Mouse (Mus musculus): ENCODE data around the gene Snx18. TPM values are rescaled to one million over a fixed set of nuclear protein-coding genes. Genes with fewer than 3 reads are reported as not detected.

The Snx18 gene
- polyA plus RNA-seq, 1 experiment from 2014 or later, result 25.5 TPM

DNA sequence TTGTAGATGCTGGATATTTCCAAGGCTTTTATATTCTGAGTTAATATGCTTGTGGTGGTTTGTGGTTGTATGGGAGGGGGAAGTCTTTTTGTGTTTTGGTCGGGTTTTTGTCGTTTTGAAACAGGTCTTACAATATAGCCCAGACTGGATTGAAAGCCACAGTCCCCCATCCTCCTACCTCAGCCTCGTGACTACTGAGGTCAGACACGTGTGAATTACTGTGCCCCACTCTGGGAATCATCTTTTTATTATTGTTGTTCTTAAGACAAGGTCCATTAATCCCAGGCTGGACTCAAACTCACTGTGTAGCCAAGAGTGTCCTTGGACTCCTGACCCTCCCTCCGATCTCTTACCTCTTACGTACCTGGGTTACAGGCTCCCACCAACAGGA, 38.0 kb downstream of the Snx18 start:
- no peaks in the 10 kb centered on the region for H3K36me3 ChIP-seq
- no peak overlapping the region for H3K9ac ChIP-seq
- H3K4me1 ChIP-seq, result no peaks in the 10 kb centered on the region
- no peak overlapping the region for H3K27ac ChIP-seq
- H3K4me2 ChIP-seq, result no peak overlapping the region
- no peaks in the 10 kb centered on the region for H3K9me3 ChIP-seq
- ATAC-seq (ENCODE audit: insufficient number of reproducible peaks, insufficient read depth, low FRiP score, low TSS enrichment, low read depth), result no peak
- H3K4me3 ChIP-seq, result no peak overlapping the region
- WGBS, result 79% methylated on average over 6 of the region's 6 CpGs
- H3K27me3 ChIP-seq, result no peaks in the 10 kb centered on the region

DNA sequence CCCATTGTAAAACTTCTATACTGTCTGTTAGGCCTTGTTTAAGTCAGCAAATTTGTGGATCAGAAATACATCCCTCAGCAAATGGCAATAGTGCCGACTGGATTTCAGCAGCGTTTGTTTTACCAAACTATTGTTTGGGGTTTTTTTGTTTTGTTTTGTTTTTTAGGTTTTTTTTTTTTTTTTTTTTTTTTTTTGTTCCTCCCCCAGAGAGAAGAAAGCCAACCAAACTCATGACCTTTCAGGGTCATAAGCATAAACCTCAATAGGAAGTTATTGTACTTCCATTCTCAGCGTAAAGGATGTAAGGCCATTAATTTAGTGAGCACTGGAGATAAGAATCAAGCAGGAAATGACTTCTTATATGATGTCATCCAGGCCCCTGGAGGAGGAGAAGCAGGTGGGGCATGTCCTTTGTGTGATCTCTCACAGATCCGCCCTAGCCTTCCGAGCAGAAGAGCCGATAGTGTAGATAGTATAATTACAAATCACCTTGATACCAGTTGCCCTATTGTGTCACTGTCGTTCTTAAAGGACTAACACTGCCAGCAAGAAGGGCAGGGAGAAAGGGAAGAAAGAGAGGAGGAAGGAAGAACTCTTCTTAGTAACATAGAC, 38.5 kb downstream of the Snx18 start:
- Histone ChIP-seq H3K36me3 (no peaks in the 10 kb centered on the region), H3K4me1 (no peaks in the 10 kb centered on the region), H3K9me3 (no peaks in the 10 kb centered on the region), H3K4me3 (no peak overlapping the region), H3K27ac (no peak overlapping the region), H3K9ac (no peak overlapping the region), H3K27me3 (no peaks in the 10 kb centered on the region), H3K4me2 (no peak overlapping the region)
- WGBS, result 60% methylated on average over 7 of the region's 7 CpGs
- ATAC-seq (ENCODE audit: insufficient number of reproducible peaks, insufficient read depth, low FRiP score, low TSS enrichment, low read depth), result no peak

DNA sequence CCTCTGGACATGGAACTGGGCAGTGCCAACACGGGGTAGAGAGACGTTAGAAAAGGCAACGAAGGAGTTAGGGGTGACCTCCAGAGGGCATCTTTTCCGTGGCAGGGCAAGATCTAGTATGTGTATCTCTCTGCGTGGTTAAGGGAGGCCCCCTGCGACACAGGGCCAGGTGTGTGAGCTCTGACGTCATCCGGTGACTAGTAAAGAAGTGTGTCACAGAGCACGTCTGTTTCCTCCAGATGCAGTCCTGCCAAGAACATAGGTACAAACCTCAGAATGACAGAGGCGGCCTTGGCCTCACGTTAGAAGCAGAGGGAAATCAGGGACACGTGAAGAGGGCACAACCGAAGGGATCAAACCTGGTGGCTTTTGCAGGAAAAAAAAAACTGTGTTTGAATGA, 44.1 kb downstream of the Snx18 start:
- WGBS, result 84% methylated on average over 13 of the region's 13 CpGs
- no peaks in the 10 kb centered on the region for H3K27me3 ChIP-seq

DNA sequence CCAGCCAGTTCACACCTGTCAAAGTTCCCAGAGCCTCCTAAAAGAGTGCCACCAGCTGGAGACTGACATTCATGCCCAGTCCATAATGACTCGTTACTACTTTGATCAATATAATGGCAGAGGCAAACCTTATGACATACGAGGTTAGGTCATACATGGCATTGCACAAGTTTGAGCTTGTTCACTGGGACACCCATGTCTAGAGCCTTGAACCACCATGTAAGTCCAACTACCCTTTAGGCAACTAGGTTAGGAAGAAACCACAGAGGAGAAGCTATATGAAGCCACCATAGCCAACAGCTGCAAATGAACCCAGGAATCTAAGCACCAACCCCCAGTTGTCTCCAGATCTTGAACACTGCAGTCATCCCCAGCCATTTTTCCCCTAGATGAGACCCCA, 45.0 kb downstream of the Snx18 start:
- WGBS, result 91% methylated on average over 2 of the region's 2 CpGs
- H3K27me3 ChIP-seq, result no peaks in the 10 kb centered on the region

More for the DNA sequence above, 44.1 kb downstream of the Snx18 start:
- ATAC-seq (ENCODE audit: insufficient number of reproducible peaks, insufficient read depth, low FRiP score, low TSS enrichment, low read depth), result no peak
- H3K4me2 ChIP-seq, result no peak overlapping the region
- H3K9ac ChIP-seq, result no peak overlapping the region
- no peaks in the 10 kb centered on the region for H3K4me1 ChIP-seq
- no peak overlapping the region for H3K27ac ChIP-seq
- no peak overlapping the region for H3K4me3 ChIP-seq
- no peaks in the 10 kb centered on the region for H3K36me3 ChIP-seq
- H3K9me3 ChIP-seq, result no peaks in the 10 kb centered on the region

GRCm38 (mm10) chr13:113572046-113572686, 46.2 kb downstream of the Snx18 start:
- Histone ChIP-seq H3K36me3 (no peaks in the 10 kb centered on the region), H3K4me1 (no peaks in the 10 kb centered on the region), H3K4me3 (no peak overlapping the region), H3K27ac (no peak overlapping the region), H3K9ac (no peak overlapping the region), H3K4me2 (no peak overlapping the region), H3K27me3 (no peaks in the 10 kb centered on the region), H3K9me3 (no peaks in the 10 kb centered on the region)
- no peak for ATAC-seq (ENCODE audit: insufficient number of reproducible peaks, insufficient read depth, low FRiP score, low TSS enrichment, low read depth)
- 87% methylated on average over 9 of the region's 9 CpGs for WGBS

More for the DNA sequence above, 45.0 kb downstream of the Snx18 start:
- no peaks in the 10 kb centered on the region for H3K36me3 ChIP-seq
- no peaks in the 10 kb centered on the region for H3K4me1 ChIP-seq
- no peak overlapping the region for H3K27ac ChIP-seq
- no peak for ATAC-seq (ENCODE audit: insufficient number of reproducible peaks, insufficient read depth, low FRiP score, low TSS enrichment, low read depth)
- no peak overlapping the region for H3K9ac ChIP-seq
- H3K9me3 ChIP-seq, result no peaks in the 10 kb centered on the region
- no peak overlapping the region for H3K4me3 ChIP-seq
- H3K4me2 ChIP-seq, result no peak overlapping the region

- Histone ChIP-seq H3K27ac (no peak overlapping the region), H3K27me3 (no peaks in the 10 kb centered on the region), H3K9ac (no peak overlapping the region), H3K36me3 (no peaks in the 10 kb centered on the region), H3K4me3 (no peak overlapping the region), H3K4me1 (no peaks in the 10 kb centered on the region), H3K4me2 (no peak overlapping the region), H3K9me3 (no peaks in the 10 kb centered on the region)
- ATAC-seq (ENCODE audit: insufficient number of reproducible peaks, insufficient read depth, low FRiP score, low TSS enrichment, low read depth), result no peak
- WGBS, result 26% methylated on average over 2 of the region's 2 CpGs
These were observed 48.8 kb downstream of the Snx18 start for GRCm38 (mm10) chr13:113569526-113569925.

DNA sequence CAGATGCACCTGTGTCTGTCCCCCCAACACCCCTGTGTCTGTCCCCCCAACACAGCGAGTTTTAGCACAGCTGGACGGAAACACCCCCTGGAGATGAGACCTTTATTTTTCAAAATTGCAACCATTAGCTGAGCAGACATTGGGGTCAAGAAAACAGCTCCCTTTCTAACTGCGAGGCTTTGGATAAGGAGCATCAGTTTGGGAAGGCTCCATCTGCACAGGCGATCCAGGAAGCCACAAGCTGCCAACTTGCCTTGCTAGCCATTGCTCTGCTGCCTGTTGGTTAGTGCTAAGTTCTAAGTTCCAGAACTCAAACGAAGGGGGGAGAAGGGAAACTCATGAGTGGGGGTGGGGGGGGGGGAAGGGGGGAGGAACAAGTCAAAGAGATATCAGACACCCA, 51.4 kb downstream of the Snx18 start:
- no peaks in the 10 kb centered on the region for H3K36me3 ChIP-seq
- no peaks in the 10 kb centered on the region for H3K9me3 ChIP-seq
- no peaks in the 10 kb centered on the region for H3K27me3 ChIP-seq
- no peak for ATAC-seq (ENCODE audit: insufficient number of reproducible peaks, insufficient read depth, low FRiP score, low TSS enrichment, low read depth)
- H3K4me3 ChIP-seq, result no peak overlapping the region
- no peak overlapping the region for H3K27ac ChIP-seq
- no peak overlapping the region for H3K9ac ChIP-seq
- no peak overlapping the region for H3K4me2 ChIP-seq
- 87% methylated on average over 5 of the region's 5 CpGs for WGBS
- H3K4me1 ChIP-seq, result no peaks in the 10 kb centered on the region

DNA sequence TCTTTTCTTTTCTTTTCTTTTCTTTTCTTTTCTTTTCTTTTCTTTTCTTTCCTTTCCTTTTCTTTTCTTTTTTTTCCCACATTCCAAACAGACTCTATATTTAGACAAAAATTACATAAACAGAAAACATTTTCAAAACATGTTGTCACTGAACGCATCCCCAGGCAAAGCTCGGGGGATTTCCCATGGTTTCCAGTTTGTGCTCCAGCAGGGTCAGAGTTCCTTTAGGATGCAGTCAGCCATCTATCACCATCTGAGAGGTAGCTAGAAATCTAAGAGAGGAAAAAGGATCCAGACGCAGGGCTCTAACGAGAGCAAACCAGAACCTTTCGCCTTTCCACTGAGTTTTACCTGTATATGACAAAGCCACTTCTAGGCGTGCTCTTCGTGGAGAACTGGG, 52.0 kb downstream of the Snx18 start:
- no peaks in the 10 kb centered on the region for H3K27me3 ChIP-seq
- H3K4me1 ChIP-seq, result no peaks in the 10 kb centered on the region
- no peak overlapping the region for H3K4me2 ChIP-seq
- no peaks in the 10 kb centered on the region for H3K9me3 ChIP-seq
- no peak overlapping the region for H3K27ac ChIP-seq
- H3K9ac ChIP-seq, result no peak overlapping the region
- H3K4me3 ChIP-seq, result no peak overlapping the region
- no peaks in the 10 kb centered on the region for H3K36me3 ChIP-seq
- WGBS, result 89% methylated on average over 7 of the region's 7 CpGs
- ATAC-seq (ENCODE audit: insufficient number of reproducible peaks, insufficient read depth, low FRiP score, low TSS enrichment, low read depth), result no peak

DNA sequence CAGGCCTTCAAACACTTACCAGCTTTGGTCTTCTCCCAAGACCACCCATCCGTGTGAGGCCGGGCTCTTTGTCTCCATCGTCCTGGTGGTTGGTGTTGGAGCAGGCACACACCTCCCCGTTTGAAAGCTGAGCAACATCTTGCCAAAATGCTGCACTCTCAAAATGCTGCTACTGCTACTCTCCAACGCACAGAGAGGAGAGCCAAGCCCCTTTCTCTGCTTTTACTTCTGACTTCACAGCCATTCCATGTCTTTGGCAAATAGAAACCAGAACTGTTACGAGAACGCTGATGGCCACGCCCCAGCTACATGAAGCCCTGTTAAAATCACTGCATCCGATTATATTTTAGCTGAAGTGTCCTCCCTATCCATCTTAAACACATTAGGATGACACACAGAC, 58.7 kb downstream of the Snx18 start:
- WGBS, result 77% methylated on average over 9 of the region's 9 CpGs
- no peak overlapping the region for H3K4me3 ChIP-seq
- H3K4me2 ChIP-seq, result no peak overlapping the region
- no peaks in the 10 kb centered on the region for H3K27me3 ChIP-seq
- H3K36me3 ChIP-seq, result no peaks in the 10 kb centered on the region
- H3K9ac ChIP-seq, result no peak overlapping the region
- no peaks in the 10 kb centered on the region for H3K4me1 ChIP-seq
- ATAC-seq (ENCODE audit: insufficient number of reproducible peaks, insufficient read depth, low FRiP score, low TSS enrichment, low read depth), result no peak
- H3K9me3 ChIP-seq, result no peaks in the 10 kb centered on the region
- no peak overlapping the region for H3K27ac ChIP-seq

DNA sequence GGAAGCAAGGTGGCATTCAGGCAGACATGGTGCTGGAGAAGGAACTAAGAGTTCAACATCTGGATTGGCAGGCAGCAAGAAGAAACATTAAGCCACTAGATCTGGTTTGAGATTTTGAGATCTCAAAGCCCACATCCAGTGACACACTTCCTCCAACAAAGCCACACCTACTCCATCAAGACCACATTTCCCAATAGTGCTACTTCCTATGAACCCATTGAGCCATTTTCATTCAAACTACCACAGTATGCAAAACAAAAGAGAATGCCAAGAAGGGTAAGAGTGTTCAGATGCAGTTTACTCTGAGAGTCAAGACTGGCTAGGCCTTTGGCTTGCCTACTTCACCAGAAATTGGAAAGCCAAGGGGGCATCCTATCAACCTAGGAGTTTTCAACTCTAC, 61.8 kb downstream of the Snx18 start:
- H3K36me3 ChIP-seq, result no peaks in the 10 kb centered on the region
- no peaks in the 10 kb centered on the region for H3K27me3 ChIP-seq
- no peak overlapping the region for H3K4me3 ChIP-seq
- no peaks in the 10 kb centered on the region for H3K9me3 ChIP-seq
- no peak overlapping the region for H3K9ac ChIP-seq
- no peak overlapping the region for H3K27ac ChIP-seq
- no peaks in the 10 kb centered on the region for H3K4me1 ChIP-seq
- no peak for ATAC-seq (ENCODE audit: insufficient number of reproducible peaks, insufficient read depth, low FRiP score, low TSS enrichment, low read depth)
- H3K4me2 ChIP-seq, result no peak overlapping the region

DNA sequence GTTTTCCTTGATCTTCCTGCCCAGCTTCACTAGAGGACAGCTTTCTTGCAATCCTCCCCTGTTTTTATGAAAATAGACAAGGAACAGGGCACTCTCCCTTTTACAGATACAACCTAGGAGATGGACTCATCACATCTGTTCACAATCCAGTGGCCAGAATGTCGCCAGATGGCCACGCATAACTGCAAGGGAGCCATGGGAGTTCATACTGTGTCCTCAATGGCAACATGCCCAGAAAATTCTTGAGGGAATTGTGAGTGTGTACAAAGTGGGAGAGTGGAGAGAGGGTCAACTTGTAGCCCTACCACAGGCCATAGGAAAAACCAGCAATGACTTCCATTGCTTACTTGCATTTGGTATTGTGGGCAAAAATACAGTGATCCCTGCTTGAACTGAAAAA, 63.1 kb downstream of the Snx18 start:
- 76% methylated on average over 2 of the region's 2 CpGs for WGBS

DNA sequence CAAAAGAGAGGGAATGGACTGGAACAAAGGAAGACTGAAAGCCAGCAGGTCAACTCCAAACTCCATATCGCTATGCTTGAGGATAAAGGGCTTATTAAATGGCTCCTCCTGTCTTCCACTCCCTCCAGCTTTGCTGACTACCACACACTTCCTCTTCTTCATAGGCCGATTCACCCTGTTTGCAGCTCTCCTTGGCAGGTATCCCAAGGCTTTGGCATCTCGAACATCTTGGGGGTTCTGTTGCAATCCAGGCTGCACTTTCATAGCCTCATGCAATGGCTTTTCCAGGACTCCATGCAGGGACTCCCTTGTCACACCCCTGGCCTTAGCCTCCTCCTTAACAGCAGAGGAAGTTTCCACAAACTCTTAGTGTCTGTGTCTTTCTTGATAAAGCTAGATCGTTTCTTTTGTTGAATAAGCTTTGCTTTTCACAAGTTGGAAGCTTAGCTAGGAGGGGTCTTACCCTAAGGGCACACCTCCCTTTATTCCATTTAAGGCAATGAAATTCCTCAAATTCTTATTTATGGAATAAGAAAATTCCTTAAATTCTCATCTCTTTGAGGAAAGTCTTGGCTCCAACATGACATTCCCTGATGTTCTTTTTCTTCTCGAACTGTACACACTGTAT, 64.6 kb downstream of the Snx18 start:
- Histone ChIP-seq H3K4me3 (no peak overlapping the region), H3K9me3 (no peaks in the 10 kb centered on the region), H3K4me1 (peaks cover 5% of the 10 kb centered on the region; the same call in 1 of the 2 replicates), H3K4me2 (no peak overlapping the region), H3K36me3 (no peaks in the 10 kb centered on the region), H3K9ac (no peak overlapping the region), H3K27me3 (no peaks in the 10 kb centered on the region), H3K27ac (no peak overlapping the region)
- no peak for ATAC-seq (ENCODE audit: insufficient number of reproducible peaks, insufficient read depth, low FRiP score, low TSS enrichment, low read depth)
- 73% methylated on average over 5 of the region's 5 CpGs for WGBS

More for the DNA sequence above, 63.1 kb downstream of the Snx18 start:
- H3K27me3 ChIP-seq, result no peaks in the 10 kb centered on the region
- H3K36me3 ChIP-seq, result no peaks in the 10 kb centered on the region
- H3K27ac ChIP-seq, result no peak overlapping the region
- no peak overlapping the region for H3K4me2 ChIP-seq
- no peak overlapping the region for H3K9ac ChIP-seq
- H3K4me1 ChIP-seq, result peaks cover 5% of the 10 kb centered on the region; the same call in 1 of the 2 replicates
- H3K4me3 ChIP-seq, result no peak overlapping the region
- no peaks in the 10 kb centered on the region for H3K9me3 ChIP-seq
- no peak for ATAC-seq (ENCODE audit: insufficient number of reproducible peaks, insufficient read depth, low FRiP score, low TSS enrichment, low read depth)

Measured in embryonic facial prominence, embryonic 13.5 days (tissue).